ENCODE assay signal across 1 mouse cellular context in genomic region chr4:45067742-45068141, GRCm38 (mm10).
TF ChIP-seq lines count a peak whose summit lies in the region.

No protein-coding gene starts in this region.

TF ChIP-seq in CH12.LX, 34 proteins besides CTCF, POLR2A, EP300 and RAD21:
- TF ChIP-seq UBTF (IDR thresholded peaks at IDR 0.05; ENCODE audit: low read depth, low read length) (no peak), ZMIZ1 (IDR thresholded peaks at IDR 0.05; ENCODE audit: low read depth, low read length) (no peak), JUND (conservative IDR thresholded peaks at IDR 0.05; ENCODE audit: low read depth, low read length) (0 out of 2 replicates have a peak, but pooled peaks have one; percentile 2), MXI1 (IDR thresholded peaks at IDR 0.05; ENCODE audit: low read depth, low read length) (no peak), HCFC1 (IDR thresholded peaks at IDR 0.05; ENCODE audit: low read depth, low read length) (no peak), IRF4 (IDR thresholded peaks at IDR 0.05; ENCODE audit: low read depth, low read length) (0 out of 2 replicates have a peak, but pooled peaks have one; percentile 6)
